Mouse (Mus musculus): Measurements from ENCODE around the gene Rnf166. TPM values are rescaled to one million over a fixed set of nuclear protein-coding genes. Genes with fewer than 3 reads are reported as not detected.

Rnf166 gene
- polyA plus RNA-seq (2017; shearing (Covaris generic)) = 159 TPM

GRCm38 (mm10) chr8:122475580-122476320, at the start of gene Rnf166, which contains the start of gene Ctu2:
TSS of gene Rnf166 (minus strand) at chr8:122476064.
TSS of gene Ctu2 (plus strand) at chr8:122476143.

GRCm38 (mm10) chr8:122460524-122461472, 15.1 kb downstream of the Rnf166 start, which contains the start of gene Snai3:
TSS of gene Snai3 (minus strand) at chr8:122460733.

GRCm38 (mm10) chr8:122443262-122444006, 32.4 kb downstream of the Rnf166 start, which contains the start of gene Mvd:
TSS of gene Mvd (minus strand) at chr8:122443422.

GRCm38 (mm10) chr8:122432443-122433268, 43.2 kb downstream of the Rnf166 start, which contains the start of gene Cyba:
TSS of gene Cyba (minus strand) at chr8:122432930.

GRCm38 (mm10) chr8:122421376-122422070, 54.3 kb downstream of the Rnf166 start, which contains the start of gene Il17c:
TSS of gene Il17c (plus strand) at chr8:122422020.

Other genes starting within 250 kb of the Rnf166 start
- gene Zfpm1, start 193.9 kb downstream of the Rnf166 start, polyA plus RNA-seq (2017; shearing (Covaris generic)) = 31.8 TPM
- gene Trhr2, start 115.3 kb downstream of the Rnf166 start, polyA plus RNA-seq (2017; shearing (Covaris generic)) = not detected
- gene Zc3h18, start 99.5 kb downstream of the Rnf166 start, polyA plus RNA-seq (2017; shearing (Covaris generic)) = 61.1 TPM
- not detected for gene Il17c, start 54.0 kb downstream of the Rnf166 start, polyA plus RNA-seq (2017; shearing (Covaris generic))
- gene Cyba, start 43.1 kb downstream of the Rnf166 start, polyA plus RNA-seq (2017; shearing (Covaris generic)) = 326 TPM
- gene Mvd, start 32.6 kb downstream of the Rnf166 start, polyA plus RNA-seq (2017; shearing (Covaris generic)) = 10.9 TPM
- 2.1 TPM for gene Snai3, start 15.3 kb downstream of the Rnf166 start, polyA plus RNA-seq (2017; shearing (Covaris generic))
- gene Ctu2, start 79 bp upstream of the Rnf166 start, polyA plus RNA-seq (2017; shearing (Covaris generic)) = 64.6 TPM
- gene Piezo1, start 75.3 kb upstream of the Rnf166 start, polyA plus RNA-seq (2017; shearing (Covaris generic)) = 24.9 TPM
- gene Cdt1, start 92.0 kb upstream of the Rnf166 start, polyA plus RNA-seq (2017; shearing (Covaris generic)) = 84.7 TPM
- gene Aprt, start 100.8 kb upstream of the Rnf166 start, polyA plus RNA-seq (2017; shearing (Covaris generic)) = 129 TPM
- 8.7 TPM for gene Galns, start 135.4 kb upstream of the Rnf166 start, polyA plus RNA-seq (2017; shearing (Covaris generic))
- gene Trappc2l, start 135.6 kb upstream of the Rnf166 start, polyA plus RNA-seq (2017; shearing (Covaris generic)) = 34.3 TPM
- not detected for gene Pabpn1l, start 146.7 kb upstream of the Rnf166 start, polyA plus RNA-seq (2017; shearing (Covaris generic))
- gene Cbfa2t3, start 223.0 kb upstream of the Rnf166 start, polyA plus RNA-seq (2017; shearing (Covaris generic)) = not detected